Mouse (Mus musculus): ENCODE results near the gene Lce1k. TPM values are rescaled to one million over a fixed set of nuclear protein-coding genes. Genes with fewer than 3 reads are reported as not detected.
"Not testable (repeated sequence)": the region's sequence is repeated elsewhere in the genome, so short reads cannot be mapped to it uniquely, and the experiment has no call there.

Lce1k gene
- polyA plus RNA-seq (2015; fragmentation: Nextera tagmentation; extraction: Ambion mirVana) = not detected in 2 replicates

- H3K27me3 ChIP-seq (replicated peaks; ENCODE audit: control insufficient read depth, insufficient read depth, low read length) = no peaks in the 10 kb centered on the region
Measured at GRCm38 (mm10) chr3:92807791-92808190, at the start of gene Lce1k. Gene Lce1k, minus strand, starts transcription at chr3:92807891.

GRCm38 (mm10) chr3:92851186-92851585, 43.5 kb upstream of the Lce1k start, which contains the start of gene Lce1l:
Gene Lce1l, minus strand, starts transcription at chr3:92851286.
- Histone ChIP-seq H3K9me3 (ENCODE audit: control insufficient read depth, low read length) (no peaks in the 10 kb centered on the region), H3K9ac (replicated peaks; ENCODE audit: low read depth, low read length) (no peak within 1 kb of the TSS), H3K27me3 (replicated peaks; ENCODE audit: control insufficient read depth, insufficient read depth, low read length) (no peaks in the 10 kb centered on the region), H3K4me3 (replicated peaks; ENCODE audit: low read length) (no peak within 1 kb of the TSS), H3K27ac (ENCODE audit: low read length) (no peak within 1 kb of the TSS), H3K4me2 (ENCODE audit: low read length) (no peak within 1 kb of the TSS), H3K36me3 (ENCODE audit: control insufficient read depth, insufficient read depth) (no peaks in the 10 kb centered on the region), H3K4me1 (replicated peaks; ENCODE audit: control insufficient read depth, insufficient read depth, low read length) (no peaks in the 10 kb centered on the region)
- WGBS = 93% methylated on average over 3 of the region's 3 CpGs
- ATAC-seq = no peak

More at GRCm38 (mm10) chr3:92807791-92808190, at the start of gene Lce1k:
- H3K36me3 ChIP-seq (ENCODE audit: control insufficient read depth, insufficient read depth) = no peaks in the 10 kb centered on the region
- H3K27ac ChIP-seq (ENCODE audit: low read length) = no peak within 1 kb of the TSS
- no peak for ATAC-seq
- H3K4me2 ChIP-seq (ENCODE audit: low read length) = no peak within 1 kb of the TSS
- H3K4me3 ChIP-seq (replicated peaks; ENCODE audit: low read length) = no peak within 1 kb of the TSS
- no peaks in the 10 kb centered on the region for H3K9me3 ChIP-seq (ENCODE audit: control insufficient read depth, low read length)
- H3K9ac ChIP-seq (replicated peaks; ENCODE audit: low read depth, low read length) = no peak within 1 kb of the TSS
- H3K4me1 ChIP-seq (replicated peaks; ENCODE audit: control insufficient read depth, insufficient read depth, low read length) = no peaks in the 10 kb centered on the region

GRCm38 (mm10) chr3:92827108-92827507, 19.4 kb upstream of the Lce1k start, which contains the start of gene Kprp:
Gene Kprp, minus strand, starts transcription at chr3:92827247.
- Histone ChIP-seq H3K27me3 (replicated peaks; ENCODE audit: control insufficient read depth, insufficient read depth, low read length) (no peaks in the 10 kb centered on the region), H3K9ac (replicated peaks; ENCODE audit: low read depth, low read length) (no peak within 1 kb of the TSS), H3K36me3 (ENCODE audit: control insufficient read depth, insufficient read depth) (no peaks in the 10 kb centered on the region), H3K4me3 (replicated peaks; ENCODE audit: low read length) (no peak within 1 kb of the TSS), H3K9me3 (ENCODE audit: control insufficient read depth, low read length) (no peaks in the 10 kb centered on the region), H3K27ac (ENCODE audit: low read length) (no peak within 1 kb of the TSS), H3K4me2 (ENCODE audit: low read length) (no peak within 1 kb of the TSS), H3K4me1 (replicated peaks; ENCODE audit: control insufficient read depth, insufficient read depth, low read length) (no peaks in the 10 kb centered on the region)
- 57% methylated on average over 1 of the region's 1 CpGs for WGBS
- ATAC-seq = no peak

- H3K4me2 ChIP-seq (ENCODE audit: low read length) = no peak overlapping the region
Measured at GRCm38 (mm10) chr3:92825808-92826207, 18.1 kb upstream of the Lce1k start.

GRCm38 (mm10) chr3:92816036-92816435, 8.3 kb upstream of the Lce1k start:
- not testable (repeated sequence) for H3K36me3 ChIP-seq (ENCODE audit: control insufficient read depth, insufficient read depth); ATAC-seq; H3K9me3 ChIP-seq (ENCODE audit: control insufficient read depth, low read length); H3K4me2 ChIP-seq (ENCODE audit: low read length); H3K4me1 ChIP-seq (replicated peaks; ENCODE audit: control insufficient read depth, insufficient read depth, low read length); H3K4me3 ChIP-seq (replicated peaks; ENCODE audit: low read length); H3K27ac ChIP-seq (ENCODE audit: low read length); H3K9ac ChIP-seq (replicated peaks; ENCODE audit: low read depth, low read length); H3K27me3 ChIP-seq (replicated peaks; ENCODE audit: control insufficient read depth, insufficient read depth, low read length)
- WGBS = 89% methylated on average over 2 of the region's 2 CpGs

More at GRCm38 (mm10) chr3:92825808-92826207, 18.1 kb upstream of the Lce1k start:
- ATAC-seq = no peak
- H3K4me1 ChIP-seq (replicated peaks; ENCODE audit: control insufficient read depth, insufficient read depth, low read length) = no peaks in the 10 kb centered on the region
- no peak overlapping the region for H3K27ac ChIP-seq (ENCODE audit: low read length)
- H3K4me3 ChIP-seq (replicated peaks; ENCODE audit: low read length) = no peak overlapping the region
- no peaks in the 10 kb centered on the region for H3K36me3 ChIP-seq (ENCODE audit: control insufficient read depth, insufficient read depth)
- no peaks in the 10 kb centered on the region for H3K27me3 ChIP-seq (replicated peaks; ENCODE audit: control insufficient read depth, insufficient read depth, low read length)
- H3K9ac ChIP-seq (replicated peaks; ENCODE audit: low read depth, low read length) = no peak overlapping the region
- H3K9me3 ChIP-seq (ENCODE audit: control insufficient read depth, low read length) = no peaks in the 10 kb centered on the region
- 38% methylated on average over 1 of the region's 1 CpGs for WGBS

GRCm38 (mm10) chr3:92815581-92815980, 7.9 kb upstream of the Lce1k start:
- ATAC-seq = no peak
- Histone ChIP-seq H3K4me3 (replicated peaks; ENCODE audit: low read length) (no peak overlapping the region), H3K4me1 (replicated peaks; ENCODE audit: control insufficient read depth, insufficient read depth, low read length) (no peaks in the 10 kb centered on the region), H3K36me3 (ENCODE audit: control insufficient read depth, insufficient read depth) (no peaks in the 10 kb centered on the region), H3K9me3 (ENCODE audit: control insufficient read depth, low read length) (no peaks in the 10 kb centered on the region), H3K27me3 (replicated peaks; ENCODE audit: control insufficient read depth, insufficient read depth, low read length) (no peaks in the 10 kb centered on the region), H3K4me2 (ENCODE audit: low read length) (no peak overlapping the region), H3K9ac (replicated peaks; ENCODE audit: low read depth, low read length) (no peak overlapping the region), H3K27ac (ENCODE audit: low read length) (no peak overlapping the region)
- 94% methylated on average over 3 of the region's 3 CpGs for WGBS

- Histone ChIP-seq H3K4me1 (replicated peaks; ENCODE audit: control insufficient read depth, insufficient read depth, low read length) (no peaks in the 10 kb centered on the region), H3K27ac (ENCODE audit: low read length) (no peak within 1 kb of the TSS), H3K9me3 (ENCODE audit: control insufficient read depth, low read length) (no peaks in the 10 kb centered on the region), H3K9ac (replicated peaks; ENCODE audit: low read depth, low read length) (no peak within 1 kb of the TSS), H3K4me3 (replicated peaks; ENCODE audit: low read length) (no peak within 1 kb of the TSS), H3K4me2 (ENCODE audit: low read length) (no peak within 1 kb of the TSS), H3K27me3 (replicated peaks; ENCODE audit: control insufficient read depth, insufficient read depth, low read length) (no peaks in the 10 kb centered on the region), H3K36me3 (ENCODE audit: control insufficient read depth, insufficient read depth) (no peaks in the 10 kb centered on the region)
- WGBS = 95% methylated on average over 1 of the region's 1 CpGs
- ATAC-seq = no peak
Measured at GRCm38 (mm10) chr3:92790414-92790813, 17.3 kb downstream of the Lce1k start, which contains the start of gene Lce1j. Gene Lce1j, minus strand, starts transcription at chr3:92790514.

GRCm38 (mm10) chr3:92778799-92779198, 28.9 kb downstream of the Lce1k start, which contains the start of gene Lce1i:
Gene Lce1i, minus strand, starts transcription at chr3:92778899.
- H3K4me2 ChIP-seq (ENCODE audit: low read length) = no peak within 1 kb of the TSS
- no peaks in the 10 kb centered on the region for H3K36me3 ChIP-seq (ENCODE audit: control insufficient read depth, insufficient read depth)
- H3K9ac ChIP-seq (replicated peaks; ENCODE audit: low read depth, low read length) = no peak within 1 kb of the TSS
- no peak within 1 kb of the TSS for H3K4me3 ChIP-seq (replicated peaks; ENCODE audit: low read length)
- H3K27ac ChIP-seq (ENCODE audit: low read length) = no peak within 1 kb of the TSS
- H3K9me3 ChIP-seq (ENCODE audit: control insufficient read depth, low read length) = no peaks in the 10 kb centered on the region
- WGBS = 77% methylated on average over 1 of the region's 1 CpGs
- ATAC-seq = no peak
- no peaks in the 10 kb centered on the region for H3K27me3 ChIP-seq (replicated peaks; ENCODE audit: control insufficient read depth, insufficient read depth, low read length)
- no peaks in the 10 kb centered on the region for H3K4me1 ChIP-seq (replicated peaks; ENCODE audit: control insufficient read depth, insufficient read depth, low read length)

GRCm38 (mm10) chr3:92771573-92771972, 36.1 kb downstream of the Lce1k start:
- Histone ChIP-seq H3K9ac (replicated peaks; ENCODE audit: low read depth, low read length) (no peak overlapping the region), H3K4me3 (replicated peaks; ENCODE audit: low read length) (no peak overlapping the region), H3K36me3 (ENCODE audit: control insufficient read depth, insufficient read depth) (no peaks in the 10 kb centered on the region), H3K4me1 (replicated peaks; ENCODE audit: control insufficient read depth, insufficient read depth, low read length) (no peaks in the 10 kb centered on the region), H3K4me2 (ENCODE audit: low read length) (no peak overlapping the region), H3K27ac (ENCODE audit: low read length) (no peak overlapping the region), H3K9me3 (ENCODE audit: control insufficient read depth, low read length) (no peaks in the 10 kb centered on the region), H3K27me3 (replicated peaks; ENCODE audit: control insufficient read depth, insufficient read depth, low read length) (no peaks in the 10 kb centered on the region)
- no peak for ATAC-seq
- WGBS = 12% methylated on average over 3 of the region's 3 CpGs

GRCm38 (mm10) chr3:92764965-92765364, 42.7 kb downstream of the Lce1k start, which contains the start of gene Lce1h:
Gene Lce1h, minus strand, starts transcription at chr3:92765065.
- Histone ChIP-seq H3K9me3 (ENCODE audit: control insufficient read depth, low read length) (no peaks in the 10 kb centered on the region), H3K9ac (replicated peaks; ENCODE audit: low read depth, low read length) (no peak within 1 kb of the TSS), H3K36me3 (ENCODE audit: control insufficient read depth, insufficient read depth) (no peaks in the 10 kb centered on the region), H3K4me2 (ENCODE audit: low read length) (no peak within 1 kb of the TSS), H3K27me3 (replicated peaks; ENCODE audit: control insufficient read depth, insufficient read depth, low read length) (no peaks in the 10 kb centered on the region), H3K4me3 (replicated peaks; ENCODE audit: low read length) (no peak within 1 kb of the TSS), H3K4me1 (replicated peaks; ENCODE audit: control insufficient read depth, insufficient read depth, low read length) (no peaks in the 10 kb centered on the region), H3K27ac (ENCODE audit: low read length) (no peak within 1 kb of the TSS)
- ATAC-seq = no peak
- 89% methylated on average over 1 of the region's 1 CpGs for WGBS
